15 mouse cellular contexts compared by ENCODE assay signal in the genomic region with DNA sequence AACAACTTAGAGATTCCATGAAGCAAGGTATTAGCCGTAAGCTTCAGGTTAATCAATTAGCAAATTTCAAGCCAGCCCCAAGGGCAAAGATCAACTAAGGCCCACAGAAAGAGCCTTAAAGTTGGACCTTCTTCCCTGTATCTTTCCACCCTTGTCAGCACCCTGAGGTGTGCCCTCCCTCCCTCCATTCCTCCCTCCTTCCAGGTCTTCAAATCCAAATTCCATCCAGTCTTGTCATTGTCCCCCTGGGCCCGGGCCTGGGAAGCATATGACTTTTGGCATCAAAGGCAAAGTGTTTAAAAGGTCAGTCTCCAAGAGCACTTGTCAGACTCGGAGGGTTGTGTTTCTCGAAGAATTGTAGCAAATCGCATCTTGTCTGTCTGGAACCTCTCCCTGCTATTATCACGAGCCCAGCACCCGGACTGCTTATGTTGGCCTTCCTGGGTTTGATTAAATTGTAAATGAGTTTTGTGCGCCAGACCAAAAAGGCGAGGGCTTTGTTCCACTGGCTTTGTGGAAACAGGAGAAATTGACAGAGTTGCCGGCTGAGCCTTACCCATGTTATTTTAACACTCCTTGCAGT. TPM values are rescaled to one million over a fixed set of nuclear protein-coding genes. Genes with fewer than 3 reads are reported as not detected.
A peak's percentile ranks its signal among the peaks of the same experiment; 100 is the strongest.
DNase-seq lines count a peak whose midpoint lies in the region; ATAC-seq and TF ChIP-seq lines count a peak whose summit lies in the region.
"Had no signal": no experiment of that assay in that cellular context is flagged by ENCODE, and none has a peak within 500 bp of the region (broad histone marks: within the 10 kb centered on the region; RNA-seq: fewer than 3 reads in every experiment).

No protein-coding gene starts in this region.

- 53% methylated on average over 10 of the region's 10 CpGs for WGBS in heart, embryonic 11.5 days (ENCODE audit: insufficient replicate concordance)
- 57% methylated on average over 10 of the region's 10 CpGs for WGBS in lung, embryonic 14.5 days
- WGBS in heart, embryonic 15.5 days = 48% methylated on average over 10 of the region's 10 CpGs

- 0 out of 2 replicates have a peak overlapping the region, but pooled peaks have one; percentile 37 for H3K27ac ChIP-seq in heart, embryonic 11.5 days (ENCODE audit: low read depth, low read length)
- H3K27ac ChIP-seq in lung, embryonic 14.5 days (ENCODE audit: low read depth) = 0 out of 2 replicates have a peak overlapping the region, but pooled peaks have one; percentile 27
- H3K27ac ChIP-seq in heart, embryonic 15.5 days = peak overlapping the region; percentile 59
- H3K27ac ChIP-seq: embryonic facial prominence, embryonic 13.5 days; forebrain, embryonic 10.5 days; macrophage had no signal

- no peak for ATAC-seq in heart, embryonic 11.5 days (replicated peaks; ENCODE audit: insufficient number of reproducible peaks, low FRiP score, low TSS enrichment)
- ATAC-seq in lung, embryonic 14.5 days (ENCODE audit: insufficient read depth) = no peak
- no peak for ATAC-seq in heart, embryonic 15.5 days (replicated peaks; ENCODE audit: insufficient number of reproducible peaks, insufficient read depth, low FRiP score, low read depth)
- ATAC-seq: intestine, embryonic 16.5 days had no signal

- no peaks in the 10 kb centered on the region for H3K27me3 ChIP-seq in heart, embryonic 11.5 days (ENCODE audit: control insufficient read depth, insufficient read depth, low read length)
- no peaks in the 10 kb centered on the region for H3K27me3 ChIP-seq in lung, embryonic 14.5 days (ENCODE audit: insufficient read depth, low read length)
- H3K27me3 ChIP-seq in heart, embryonic 15.5 days = no peaks in the 10 kb centered on the region
- H3K27me3 ChIP-seq: embryonic facial prominence, embryonic 13.5 days had no signal

- no peak overlapping the region for H3K4me2 ChIP-seq in heart, embryonic 11.5 days
- no peak overlapping the region for H3K4me2 ChIP-seq in lung, embryonic 14.5 days
- H3K4me2 ChIP-seq in heart, embryonic 15.5 days = no peak overlapping the region
- H3K4me2 ChIP-seq: embryonic facial prominence, embryonic 13.5 days had no signal

- no peak for DNase-seq in heart, adult 9 months (ENCODE audit: low spot score in 2 of 2)
- DNase-seq in lung, embryonic 14.5 days = no peak
- no peak for DNase-seq in lung, postnatal 25 days (ENCODE audit: low spot score)
- DNase-seq in kidney, postnatal 25 days = peak; percentile 58 to 85
- DNase-seq in retina, embryonic 14.5 days (ENCODE audit: low spot score) = no peak
- DNase-seq in adrenal gland, postnatal 36 days = no peak
- DNase-seq: adrenal gland, postnatal 14 days; B cell, adult 2 months had no signal

- no peak overlapping the region for H3K9ac ChIP-seq in heart, embryonic 11.5 days (ENCODE audit: low read depth, low read length)
- no peak overlapping the region for H3K9ac ChIP-seq in lung, embryonic 14.5 days
- H3K9ac ChIP-seq in heart, embryonic 15.5 days = no peak overlapping the region
- H3K9ac ChIP-seq: embryonic facial prominence, embryonic 13.5 days had no signal

- no peak for TF ChIP-seq CTCF in lung, embryonic 14.5 days (IDR thresholded peaks at IDR 0.05; ENCODE audit: low read depth)

- H3K9me3 ChIP-seq in heart, embryonic 11.5 days (replicated peaks; ENCODE audit: control insufficient read depth, low read length) = no peaks in the 10 kb centered on the region
- H3K9me3 ChIP-seq in lung, embryonic 14.5 days (ENCODE audit: low read depth, low read length) = no peaks in the 10 kb centered on the region
- H3K9me3 ChIP-seq in heart, embryonic 15.5 days (replicated peaks) = no peaks in the 10 kb centered on the region

- no peak overlapping the region for H3K4me3 ChIP-seq in heart, embryonic 11.5 days (ENCODE audit: low read depth, low read length)
- H3K4me3 ChIP-seq in lung, embryonic 14.5 days (ENCODE audit: low read depth, low read length) = no peak overlapping the region
- H3K4me3 ChIP-seq in heart, embryonic 15.5 days = no peak overlapping the region
- H3K4me3 ChIP-seq: embryonic facial prominence, embryonic 13.5 days; forebrain, embryonic 10.5 days; myocyte had no signal

- peaks cover 23% of the 10 kb centered on the region for H3K4me1 ChIP-seq in heart, embryonic 11.5 days (ENCODE audit: control insufficient read depth, insufficient read depth, low read length)
- peaks cover 7% of the 10 kb centered on the region; the same call in 1 of the 2 replicates for H3K4me1 ChIP-seq in lung, embryonic 14.5 days (ENCODE audit: insufficient read depth)
- peaks cover 51% of the 10 kb centered on the region for H3K4me1 ChIP-seq in heart, embryonic 15.5 days (replicated peaks)

- peaks cover 16% of the 10 kb centered on the region for H3K36me3 ChIP-seq in heart, embryonic 11.5 days (ENCODE audit: control insufficient read depth, insufficient read depth, low read length)
- peaks cover 34% of the 10 kb centered on the region for H3K36me3 ChIP-seq in lung, embryonic 14.5 days (ENCODE audit: insufficient read depth)
- H3K36me3 ChIP-seq in heart, embryonic 15.5 days = peaks cover 21% of the 10 kb centered on the region

RNA-seq across cellular contexts. Expression of gene A930033H14Rik, which starts 55.3 kb away (rescaled TPM):
- polyA plus RNA-seq in heart, embryonic 11.5 days (2014; fragmentation: Nextera tagmentation; extraction: Ambion mirVana) = 1.8 and 2.4 TPM in 2 replicates
- polyA plus RNA-seq in lung, embryonic 14.5 days (2014; fragmentation: Nextera tagmentation; extraction: Ambion mirVana) = 1.8 and 1.9 TPM in 2 replicates
- polyA plus RNA-seq in heart, embryonic 15.5 days (2015; fragmentation: Nextera tagmentation; extraction: Ambion mirVana) = 1.5 and 1.8 TPM in 2 replicates
- total RNA-seq in adrenal gland, postnatal 36 days (2021) = 1 to 10 TPM; 1.2 to 2.8 TPM

Comparison
In these comparisons a context has a peak if more than half of its experiments do, and no peak if none do; other contexts are left out.
1. DNase-seq: peak in kidney, postnatal 25 days (2 of 2); none in heart, adult 9 months (0 of 2), lung, embryonic 14.5 days (single experiment), lung, postnatal 25 days (single experiment), retina, embryonic 14.5 days (single experiment) and adrenal gland, postnatal 36 days (0 of 2).
2. Peak in every context shown above with its lines, with median percentiles within 50 percentile points of each other: H3K27ac ChIP-seq.